ENCODE assay signal across 8 mouse cellular contexts in the genomic region with DNA sequence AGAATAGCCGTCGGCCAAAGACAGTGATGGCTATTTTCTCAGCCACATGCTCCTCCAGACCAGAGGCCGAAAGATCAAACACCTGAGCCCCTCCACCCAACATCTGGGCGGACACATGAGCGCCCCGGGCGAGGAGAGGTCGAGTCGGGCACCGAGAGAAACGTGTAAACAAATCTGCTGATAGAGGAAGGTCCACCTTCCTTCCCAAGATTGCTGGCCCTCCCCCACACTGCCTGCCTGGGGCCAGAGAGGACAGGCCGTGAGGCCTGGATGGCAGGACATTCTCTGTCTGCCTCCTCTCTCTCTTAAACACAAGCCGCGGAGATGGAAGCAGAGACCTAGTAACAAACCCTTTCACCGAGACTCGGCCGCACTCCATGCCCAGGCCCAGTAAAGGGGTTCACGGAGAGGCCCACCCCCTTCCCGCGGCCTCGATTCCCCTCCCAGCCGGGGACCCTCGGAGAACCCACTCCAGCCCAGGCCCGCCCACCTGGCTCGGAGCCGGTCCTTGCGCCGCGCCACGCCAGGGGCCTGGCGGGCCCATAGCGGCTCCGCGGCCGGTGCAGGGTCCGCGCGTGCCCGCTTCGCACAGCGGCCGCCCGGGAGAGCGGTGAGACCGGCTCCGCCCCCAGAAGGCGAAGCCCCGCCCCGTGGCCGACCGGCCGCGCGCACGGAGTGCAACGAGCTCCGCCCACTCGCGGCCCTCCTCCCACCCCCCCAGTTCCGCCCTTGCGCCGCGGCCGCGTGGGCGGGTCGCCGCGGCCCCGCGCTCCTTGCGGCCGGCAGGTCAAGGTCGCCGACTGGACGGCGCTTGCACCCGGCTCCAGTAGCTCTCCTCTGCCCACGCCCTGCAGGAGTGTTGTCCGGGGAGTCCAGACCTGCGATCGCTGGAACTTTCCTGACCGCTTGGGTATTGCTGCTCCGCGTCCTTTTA. TPM values are rescaled to one million over a fixed set of nuclear protein-coding genes. Genes with fewer than 3 reads are reported as not detected.
A peak's percentile ranks its signal among the peaks of the same experiment; 100 is the strongest.
DNase-seq lines count a peak whose midpoint lies in the region; ATAC-seq and TF ChIP-seq lines count a peak whose summit lies in the region.

No protein-coding gene starts in this region.

- TF ChIP-seq CTCF in gastrocnemius, adult 2 months (IDR thresholded peaks at IDR 0.05) = no peak
- no peak for TF ChIP-seq CTCF in hindbrain, postnatal 0 days (IDR thresholded peaks at IDR 0.05; ENCODE audit: low read depth)

- H3K4me2 ChIP-seq in hindbrain, postnatal 0 days (ENCODE audit: low read depth, low read length) = peak overlapping the region; percentile 73

- peaks cover 25% of the 10 kb centered on the region for H3K36me3 ChIP-seq in hindbrain, postnatal 0 days (ENCODE audit: insufficient read depth, low read length)
- peaks cover 36% of the 10 kb centered on the region for H3K36me3 ChIP-seq in megakaryocyte, embryonic 14.5 days (replicated peaks; ENCODE audit: low read length)

- no peaks in the 10 kb centered on the region for H3K27me3 ChIP-seq in hindbrain, postnatal 0 days (ENCODE audit: insufficient read depth, low read length)
- peaks cover under 1% of the 10 kb centered on the region for H3K27me3 ChIP-seq in megakaryocyte, embryonic 14.5 days (replicated peaks)

- peak overlapping the region; percentile 99 for H3K27ac ChIP-seq in gastrocnemius, adult 2 months
- peak overlapping the region; percentile 88 for H3K27ac ChIP-seq in hindbrain, postnatal 0 days

- peak; percentile 87 for DNase-seq in adipocyte (ENCODE audit: low spot score)
- peak; percentile 98 for DNase-seq in gastrocnemius, adult 2 months
- peak; percentile 96 for DNase-seq in hindbrain, postnatal 0 days (ENCODE audit: low spot score)
- peak; percentile 77 to 95 for DNase-seq in left cerebral cortex, postnatal 10 days (ENCODE audit: extremely low spot score in 1 of 2, low spot score in 2 of 2)
- peak; percentile 77 to 87 for DNase-seq in right cerebral cortex, adult 2 months (ENCODE audit: low spot score in 2 of 2)
- peak; percentile 74 for DNase-seq in urinary bladder, postnatal 10 days (ENCODE audit: low spot score)

- peak overlapping the region; percentile 69 for H3K9ac ChIP-seq in hindbrain, postnatal 0 days (replicated peaks; ENCODE audit: low read length)

- peak; percentile 31 for ATAC-seq in common myeloid progenitor, adult 5-6 weeks (replicated peaks; ENCODE audit: low read depth, poor library complexity, severe bottlenecking)
- ATAC-seq in hindbrain, postnatal 0 days = peak; percentile 81

- H3K9me3 ChIP-seq in hindbrain, postnatal 0 days (ENCODE audit: low read length) = no peaks in the 10 kb centered on the region
- no peaks in the 10 kb centered on the region for H3K9me3 ChIP-seq in megakaryocyte, embryonic 14.5 days

- under 1% methylated on average over 58 of the region's 85 CpGs for WGBS in hindbrain, postnatal 0 days

- H3K4me1 ChIP-seq in hindbrain, postnatal 0 days (ENCODE audit: insufficient read depth, low read length) = peaks cover 17% of the 10 kb centered on the region
- H3K4me1 ChIP-seq in megakaryocyte, embryonic 14.5 days = peaks cover 62% of the 10 kb centered on the region

- intact Hi-C loops in gastrocnemius, adult 2 months (cut with DNase I) = loop anchor here (1.0 kb wide), 1 partner anchor 88 kb away; a partner anchor contains a TSS
- intact Hi-C loops in left cerebral cortex, postnatal 10 days (cut with DNase I) = loop anchor here (2.0 kb wide), 1 partner anchor 88 kb away; a partner anchor contains a TSS

- peak overlapping the region; percentile 88 for H3K4me3 ChIP-seq in gastrocnemius, adult 2 months
- peak overlapping the region; percentile 71 for H3K4me3 ChIP-seq in hindbrain, postnatal 0 days (ENCODE audit: low read length)
- H3K4me3 ChIP-seq in megakaryocyte, embryonic 14.5 days (replicated peaks) = peak overlapping the region; percentile 96

RNA-seq across cellular contexts. Expression of a gene that starts 0.6 kb away (rescaled TPM):
- 24.6 and 35.4 TPM in 2 replicates for total RNA-seq in common myeloid progenitor, adult 5-6 weeks (2017)
- total RNA-seq in gastrocnemius, adult 2 months (2021) = 10 to 100 TPM; 51.4 to 76.4 TPM
- total RNA-seq in hindbrain, postnatal 0 days (2014; rRNA removed) = 169 and 194 TPM in 2 replicates
- 165 and 176 TPM in 2 replicates for polyA plus RNA-seq in hindbrain, postnatal 0 days (2015; fragmentation: Nextera tagmentation; extraction: Ambion mirVana)
- 10 to 100 TPM; 64.8 to 66.7 TPM for total RNA-seq in left cerebral cortex, postnatal 10 days (2021)
- polyA plus RNA-seq in megakaryocyte, embryonic 14.5 days (2012; ENCODE audit: insufficient read depth, low replicate concordance) = 164 and 165 TPM in 2 replicates

RNA-seq across cellular contexts. Expression of a gene that starts 14.0 kb away (rescaled TPM):
- 1.1 TPM in 1 of 2 replicates, not detected in the other for total RNA-seq in common myeloid progenitor, adult 5-6 weeks (2017)
- total RNA-seq in gastrocnemius, adult 2 months (2021) = not detected
- total RNA-seq in hindbrain, postnatal 0 days (2014; rRNA removed) = 310 and 349 TPM in 2 replicates
- polyA plus RNA-seq in hindbrain, postnatal 0 days (2015; fragmentation: Nextera tagmentation; extraction: Ambion mirVana) = 114 and 125 TPM in 2 replicates
- 100 to 1,000 TPM; 329 to 332 TPM for total RNA-seq in left cerebral cortex, postnatal 10 days (2021)
- polyA plus RNA-seq in megakaryocyte, embryonic 14.5 days (2012; ENCODE audit: insufficient read depth, low replicate concordance) = 3.8 and 6.6 TPM in 2 replicates

RNA-seq across cellular contexts. Expression of a gene that starts 22.9 kb away (rescaled TPM):
- 20.9 and 26.1 TPM in 2 replicates for total RNA-seq in common myeloid progenitor, adult 5-6 weeks (2017)
- total RNA-seq in gastrocnemius, adult 2 months (2021) = 10 to 100 TPM; 12.6 to 32.3 TPM
- 85.6 and 98.5 TPM in 2 replicates for total RNA-seq in hindbrain, postnatal 0 days (2014; rRNA removed)
- polyA plus RNA-seq in hindbrain, postnatal 0 days (2015; fragmentation: Nextera tagmentation; extraction: Ambion mirVana) = 98.4 and 104 TPM in 2 replicates
- total RNA-seq in left cerebral cortex, postnatal 10 days (2021) = 10 to 100 TPM; 79.2 to 79.4 TPM
- polyA plus RNA-seq in megakaryocyte, embryonic 14.5 days (2012; ENCODE audit: insufficient read depth, low replicate concordance) = 44.1 and 152 TPM in 2 replicates

RNA-seq across cellular contexts. Expression of a gene that starts 40.3 kb away (rescaled TPM):
- total RNA-seq in common myeloid progenitor, adult 5-6 weeks (2017) = 8.2 and 11.6 TPM in 2 replicates
- total RNA-seq in gastrocnemius, adult 2 months (2021) = 1 to 10 TPM in 1 of 2 experiments, under 1 TPM in 1; 0.66 to 1.1 TPM
- total RNA-seq in hindbrain, postnatal 0 days (2014; rRNA removed) = 546 and 699 TPM in 2 replicates
- 20.6 and 21.0 TPM in 2 replicates for polyA plus RNA-seq in hindbrain, postnatal 0 days (2015; fragmentation: Nextera tagmentation; extraction: Ambion mirVana)
- 100 to 1,000 TPM; 125 to 135 TPM for total RNA-seq in left cerebral cortex, postnatal 10 days (2021)
- polyA plus RNA-seq in megakaryocyte, embryonic 14.5 days (2012; ENCODE audit: insufficient read depth, low replicate concordance) = 1.7 and 1.8 TPM in 2 replicates

RNA-seq across cellular contexts. Expression of a gene that starts 41.2 kb away (rescaled TPM):
- 0.78 and 2.9 TPM in 2 replicates for total RNA-seq in common myeloid progenitor, adult 5-6 weeks (2017)
- total RNA-seq in gastrocnemius, adult 2 months (2021) = under 1 TPM in 1 of 2 experiments, not detected in 1; 0.06 TPM
- total RNA-seq in hindbrain, postnatal 0 days (2014; rRNA removed) = 0.22 and 0.84 TPM in 2 replicates
- polyA plus RNA-seq in hindbrain, postnatal 0 days (2015; fragmentation: Nextera tagmentation; extraction: Ambion mirVana) = 0.48 and 0.54 TPM in 2 replicates
- total RNA-seq in left cerebral cortex, postnatal 10 days (2021) = 1 to 10 TPM in 1 of 2 experiments, under 1 TPM in 1; 0.47 to 1.2 TPM
- polyA plus RNA-seq in megakaryocyte, embryonic 14.5 days (2012; ENCODE audit: insufficient read depth, low replicate concordance) = 0.13 and 2.8 TPM in 2 replicates

Comparison
In these comparisons a context has a peak if more than half of its experiments do, and no peak if none do; other contexts are left out.
1. Peak in every context shown above with its lines: DNase-seq, ATAC-seq, H3K4me3 ChIP-seq and H3K27ac ChIP-seq.
2. RNA of a gene that starts 14.0 kb away (total RNA-seq): 329 to 332 TPM in left cerebral cortex, postnatal 10 days and 310 to 349 TPM in hindbrain, postnatal 0 days; 1.1 TPM in common myeloid progenitor, adult 5-6 weeks and not detected in gastrocnemius, adult 2 months; every median in the first group is over 100 times any median in the second.